Mouse (Mus musculus): Measurements from ENCODE around the gene Prdx1. TPM values are rescaled to one million over a fixed set of nuclear protein-coding genes. Genes with fewer than 3 reads are reported as not detected.
A peak's percentile ranks its signal among the peaks of the same experiment; 100 is the strongest.

Gene Prdx1
- total RNA-seq, 2 experiments from 2014 or later: 39.4 to 99.3 TPM

DNA sequence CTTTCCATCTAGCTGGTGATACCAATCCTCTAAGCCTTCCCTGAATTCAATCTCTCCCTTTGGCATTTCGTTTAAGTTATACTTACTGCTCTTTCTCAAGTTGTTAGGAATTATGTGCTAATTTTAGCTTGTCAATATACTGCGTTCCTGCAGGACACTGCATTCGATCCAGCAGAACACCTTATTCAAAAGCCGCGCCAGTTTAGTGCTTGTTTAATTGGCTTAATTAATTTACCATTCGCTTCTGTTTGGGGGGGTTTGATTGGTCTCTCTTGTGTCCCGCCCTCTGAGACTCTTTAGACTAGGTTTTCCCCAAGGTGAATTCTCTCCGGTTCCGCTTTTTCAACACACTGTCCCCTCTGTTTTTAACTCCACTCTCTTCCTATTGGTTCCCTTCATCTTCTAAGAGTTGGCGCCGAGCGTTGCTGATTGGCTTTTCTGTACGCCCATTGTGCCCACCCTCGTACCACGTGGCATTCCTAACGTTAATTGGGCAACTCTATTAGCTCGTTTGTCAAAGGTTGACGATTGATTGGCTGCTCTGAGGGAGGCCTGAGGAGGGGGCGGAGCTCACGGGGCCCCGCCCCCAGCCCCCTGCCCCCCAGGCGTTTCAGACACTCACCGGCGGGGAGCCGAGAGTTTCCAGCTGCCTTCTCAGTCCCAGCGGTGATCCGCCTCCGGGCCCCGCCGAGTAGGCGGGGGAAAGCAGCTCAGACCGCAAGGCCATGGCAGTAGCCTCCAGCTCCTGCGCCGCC lies 35.2 kb downstream of the Prdx1 start, which contains the start of gene Tesk2:
Gene Tesk2, plus strand, starts transcription at position 606 of the 755 bp plus-strand sequence.
- peak; percentile 95 for ATAC-seq (replicated peaks; ENCODE audit: low FRiP score, poor library complexity, severe bottlenecking)

- ATAC-seq (replicated peaks; ENCODE audit: low FRiP score, poor library complexity, severe bottlenecking): peak; percentile 26
Measured at GRCm38 (mm10) chr4:116721098-116721628, 35.8 kb downstream of the Prdx1 start.

GRCm38 (mm10) chr4:116722230-116722629 lies 36.9 kb downstream of the Prdx1 start:
- no peak for ATAC-seq (replicated peaks; ENCODE audit: low FRiP score, poor library complexity, severe bottlenecking)

DNA sequence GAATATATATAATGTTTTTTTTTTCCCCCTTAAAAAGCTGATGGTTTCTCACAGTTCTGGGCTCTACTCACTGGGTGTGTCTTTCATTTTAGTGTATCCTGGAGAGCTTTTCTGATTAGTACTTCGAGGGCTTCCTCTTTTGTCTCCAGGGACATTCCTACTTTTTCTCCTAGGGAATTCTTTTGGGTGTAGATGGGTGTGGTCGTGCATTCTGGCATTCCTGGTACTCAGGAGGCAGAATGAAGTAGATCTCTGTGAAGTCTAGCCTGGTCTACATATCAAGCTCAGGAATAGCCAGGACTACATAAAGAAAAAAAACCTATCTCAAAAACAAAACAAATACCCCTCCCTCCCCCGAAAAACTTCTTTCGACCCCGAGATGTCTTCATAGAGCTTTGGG lies 40.1 kb downstream of the Prdx1 start:
- no peak for ATAC-seq (replicated peaks; ENCODE audit: low FRiP score, poor library complexity, severe bottlenecking)

GRCm38 (mm10) chr4:116727401-116727800 lies 42.1 kb downstream of the Prdx1 start:
- no peak for ATAC-seq (replicated peaks; ENCODE audit: low FRiP score, poor library complexity, severe bottlenecking)

- ATAC-seq (replicated peaks; ENCODE audit: low FRiP score, poor library complexity, severe bottlenecking): no peak
Measured at GRCm38 (mm10) chr4:116729532-116729931, 44.2 kb downstream of the Prdx1 start.

GRCm38 (mm10) chr4:116731077-116731476 lies 45.7 kb downstream of the Prdx1 start:
- ATAC-seq (replicated peaks; ENCODE audit: low FRiP score, poor library complexity, severe bottlenecking): no peak

DNA sequence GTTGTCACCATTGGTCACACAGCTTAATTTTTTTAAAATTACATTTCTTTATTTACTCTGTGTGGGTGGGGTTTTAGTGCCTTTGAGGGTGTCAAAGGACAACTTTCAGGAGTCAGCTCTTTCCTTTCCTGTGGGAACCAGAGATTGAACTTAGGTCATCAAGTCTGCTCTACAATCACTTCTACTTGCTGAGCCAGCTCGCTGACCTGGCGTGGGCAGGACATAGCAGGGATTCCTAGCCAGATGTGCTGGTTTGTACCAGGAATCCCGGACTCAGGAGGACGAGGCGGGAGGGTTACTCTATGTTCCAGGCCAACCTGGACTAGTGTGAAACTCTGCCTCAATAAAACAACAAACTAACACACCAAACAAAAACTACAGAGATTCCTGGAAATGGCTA lies 47.0 kb downstream of the Prdx1 start:
- ATAC-seq (replicated peaks; ENCODE audit: low FRiP score, poor library complexity, severe bottlenecking): no peak

DNA sequence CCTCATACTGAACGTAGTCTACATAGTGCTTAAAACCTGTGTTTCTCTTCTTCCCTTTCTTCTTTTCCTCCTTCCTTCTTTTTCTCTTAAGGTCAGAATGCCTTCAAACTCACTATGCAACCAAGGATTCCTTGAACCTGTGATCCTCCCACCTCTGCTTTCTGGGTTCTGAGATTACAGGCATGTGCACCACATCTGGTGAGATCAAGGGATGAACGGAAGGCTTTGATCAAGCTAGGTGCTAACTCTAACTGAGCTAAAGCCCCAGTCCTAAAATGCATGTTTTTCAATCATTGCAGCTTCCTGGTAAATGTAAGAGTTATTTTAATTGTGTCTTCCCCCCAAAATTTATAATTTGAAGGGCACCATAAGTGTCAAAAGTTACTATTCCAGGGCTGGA lies 49.7 kb downstream of the Prdx1 start:
- no peak for ATAC-seq (replicated peaks; ENCODE audit: low FRiP score, poor library complexity, severe bottlenecking)

- ATAC-seq (replicated peaks; ENCODE audit: low FRiP score, poor library complexity, severe bottlenecking): no peak
Measured at GRCm38 (mm10) chr4:116738972-116739751, 53.8 kb downstream of the Prdx1 start.

DNA sequence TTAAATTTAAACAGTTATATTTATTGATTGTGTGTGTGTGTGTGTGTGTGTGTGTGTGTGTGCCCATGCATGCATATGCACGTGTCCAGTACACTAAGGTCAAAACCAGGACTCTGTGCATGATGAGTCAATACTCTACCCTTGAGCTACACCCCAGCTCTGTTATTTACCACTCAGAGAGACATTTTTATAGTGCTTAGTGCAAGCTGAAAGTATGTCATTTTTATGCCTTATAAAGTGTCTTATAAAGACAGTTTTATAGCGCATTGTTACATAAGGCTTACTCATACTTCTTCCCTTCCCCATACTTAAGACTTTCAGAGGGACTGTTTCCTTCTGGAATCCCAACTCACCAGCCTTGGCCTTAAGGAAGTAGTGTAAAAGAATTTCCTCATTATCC lies 64.4 kb downstream of the Prdx1 start:
- ATAC-seq (replicated peaks; ENCODE audit: low FRiP score, poor library complexity, severe bottlenecking): no peak

Other genes with a start within 250 kb of the Prdx1 start
- 62.0 and 89.0 TPM in 2 replicates for gene Mast2, start 221.4 kb upstream of the Prdx1 start, total RNA-seq (2015; ENCODE audit: low replicate concordance)
- 66.4 and 76.9 TPM in 2 replicates for gene Mast2, start 221.4 kb upstream of the Prdx1 start, total RNA-seq (2017; ENCODE audit: low replicate concordance)
- 12.2 and 13.3 TPM in 2 replicates for gene Ipp, start 178.0 kb upstream of the Prdx1 start, total RNA-seq (2015; ENCODE audit: low replicate concordance)
- 30.0 and 32.3 TPM in 2 replicates for gene Ipp, start 178.0 kb upstream of the Prdx1 start, total RNA-seq (2017; ENCODE audit: low replicate concordance)
- 5.9 and 10.1 TPM in 2 replicates for gene Tmem69, start 129.6 kb upstream of the Prdx1 start, total RNA-seq (2015; ENCODE audit: low replicate concordance)
- gene Tmem69, start 129.6 kb upstream of the Prdx1 start, total RNA-seq (2017; ENCODE audit: low replicate concordance): 2.4 and 9.8 TPM in 2 replicates
- 90.1 and 126 TPM in 2 replicates for gene Gpbp1l1, start 127.9 kb upstream of the Prdx1 start, total RNA-seq (2015; ENCODE audit: low replicate concordance)
- 101 and 136 TPM in 2 replicates for gene Gpbp1l1, start 127.9 kb upstream of the Prdx1 start, total RNA-seq (2017; ENCODE audit: low replicate concordance)
- 5.9 TPM in 1 of 2 replicates, not detected in the other for gene Ccdc17, start 88.9 kb upstream of the Prdx1 start, total RNA-seq (2015; ENCODE audit: low replicate concordance)
- gene Ccdc17, start 88.9 kb upstream of the Prdx1 start, total RNA-seq (2017; ENCODE audit: low replicate concordance): 2.6 and 5.3 TPM in 2 replicates
- gene Nasp, start 57.6 kb upstream of the Prdx1 start, total RNA-seq (2015; ENCODE audit: low replicate concordance): 75.5 and 103 TPM in 2 replicates
- gene Nasp, start 57.6 kb upstream of the Prdx1 start, total RNA-seq (2017; ENCODE audit: low replicate concordance): 126 and 154 TPM in 2 replicates
- gene Akr1a1, start 33.9 kb upstream of the Prdx1 start, total RNA-seq (2015; ENCODE audit: low replicate concordance): 130 and 134 TPM in 2 replicates
- 99.1 and 124 TPM in 2 replicates for gene Akr1a1, start 33.9 kb upstream of the Prdx1 start, total RNA-seq (2017; ENCODE audit: low replicate concordance)
- 2.9 and 12.6 TPM in 2 replicates for gene Mmachc, start 22.9 kb downstream of the Prdx1 start, total RNA-seq (2015; ENCODE audit: low replicate concordance)
- 1.5 and 3.6 TPM in 2 replicates for gene Mmachc, start 22.9 kb downstream of the Prdx1 start, total RNA-seq (2017; ENCODE audit: low replicate concordance)
- 61.2 and 127 TPM in 2 replicates for gene Ccdc163, start 23.0 kb downstream of the Prdx1 start, total RNA-seq (2015; ENCODE audit: low replicate concordance)
- gene Ccdc163, start 23.0 kb downstream of the Prdx1 start, total RNA-seq (2017; ENCODE audit: low replicate concordance): 11.7 and 21.4 TPM in 2 replicates
- gene Tesk2, start 35.4 kb downstream of the Prdx1 start, total RNA-seq (2015; ENCODE audit: low replicate concordance): 5.0 and 17.2 TPM in 2 replicates
- gene Tesk2, start 35.4 kb downstream of the Prdx1 start, total RNA-seq (2017; ENCODE audit: low replicate concordance): 2.8 and 3.6 TPM in 2 replicates
- 4.6 and 6.8 TPM in 2 replicates for gene Toe1, start 122.1 kb downstream of the Prdx1 start, total RNA-seq (2015; ENCODE audit: low replicate concordance)
- 4.1 and 27.0 TPM in 2 replicates for gene Toe1, start 122.1 kb downstream of the Prdx1 start, total RNA-seq (2017; ENCODE audit: low replicate concordance)
- gene Mutyh, start 122.2 kb downstream of the Prdx1 start, total RNA-seq (2015; ENCODE audit: low replicate concordance): 0.84 and 9.4 TPM in 2 replicates
- 1.2 TPM in 1 of 2 replicates, not detected in the other for gene Mutyh, start 122.2 kb downstream of the Prdx1 start, total RNA-seq (2017; ENCODE audit: low replicate concordance)
- gene Hpdl, start 136.2 kb downstream of the Prdx1 start, total RNA-seq (2015; ENCODE audit: low replicate concordance): not detected in 2 replicates
- gene Hpdl, start 136.2 kb downstream of the Prdx1 start, total RNA-seq (2017; ENCODE audit: low replicate concordance): not detected in 2 replicates
- not detected in 2 replicates for gene Zswim5, start 191.8 kb downstream of the Prdx1 start, total RNA-seq (2015; ENCODE audit: low replicate concordance)
- gene Zswim5, start 191.8 kb downstream of the Prdx1 start, total RNA-seq (2017; ENCODE audit: low replicate concordance): not detected in 2 replicates

Data from erythroid progenitor cell, adult 5-6 weeks (primary cell).